Mouse (Mus musculus) urinary bladder, adult 18-20 months (tissue): ENCODE data around the gene Chil5.
A peak's percentile ranks its signal among the peaks of the same experiment; 100 is the strongest.
"Not testable (repeated sequence)": the region's sequence is repeated elsewhere in the genome, so short reads cannot be mapped to it uniquely, and the experiment has no call there.

Source experiments
- DNase-seq, 2 experiments: peaks; one replicate each; pipeline ENCODE4 v3.0.0; 2022; ENCODE audit warnings: low spot score in 2 of 2, mixed read lengths in 2 of 2

Chil5 gene

GRCm38 (mm10) chr3:106032781-106033180, at the start of gene Chil5:
Chil5 (minus strand) TSS chr3:106032814.
- no peak for DNase-seq

GRCm38 (mm10) chr3:106074824-106075223, 42.2 kb upstream of the Chil5 start:
- no peak for DNase-seq

GRCm38 (mm10) chr3:106070994-106071393, 38.4 kb upstream of the Chil5 start:
- no peak for DNase-seq

DNA sequence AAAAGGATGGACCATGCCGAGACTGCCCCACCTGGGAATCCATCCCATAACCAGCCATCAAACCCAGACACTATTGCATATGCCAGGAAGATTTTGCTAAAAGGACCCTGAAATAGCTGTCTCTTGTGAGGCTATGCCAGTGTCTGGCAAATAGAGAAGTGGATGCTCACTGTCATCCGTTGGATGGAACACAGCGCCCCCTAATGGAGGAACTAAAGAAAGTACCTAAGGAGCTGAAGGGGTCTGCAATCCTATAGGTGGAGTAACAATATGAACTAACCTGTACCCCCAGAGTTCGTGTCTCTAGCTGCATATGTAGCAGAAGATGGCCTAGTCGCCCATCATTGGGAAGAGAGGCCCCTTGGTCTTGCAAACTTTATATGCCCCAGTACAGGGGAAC, 35.1 kb upstream of the Chil5 start:
- not testable (repeated sequence) for DNase-seq

DNA sequence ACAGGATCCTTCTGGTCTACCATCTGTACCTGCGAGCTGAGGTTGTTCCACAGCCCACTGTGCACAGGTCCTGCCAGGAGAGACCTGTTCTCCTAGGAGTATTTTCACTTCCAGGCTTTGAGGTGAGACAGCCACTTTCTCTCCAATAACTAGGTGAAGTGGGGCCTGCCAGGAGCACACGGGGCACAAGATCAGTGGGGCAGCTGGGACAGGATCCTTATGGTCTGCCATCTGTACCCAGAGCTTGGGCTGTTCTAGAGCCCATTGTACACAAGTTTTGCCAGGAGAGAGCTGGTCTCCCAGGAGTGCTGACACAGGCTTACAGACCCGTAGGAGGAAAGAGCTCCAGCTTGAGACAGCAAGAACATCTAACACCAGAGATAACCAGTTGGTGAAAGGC, 25.4 kb upstream of the Chil5 start:
- no peak for DNase-seq

DNA sequence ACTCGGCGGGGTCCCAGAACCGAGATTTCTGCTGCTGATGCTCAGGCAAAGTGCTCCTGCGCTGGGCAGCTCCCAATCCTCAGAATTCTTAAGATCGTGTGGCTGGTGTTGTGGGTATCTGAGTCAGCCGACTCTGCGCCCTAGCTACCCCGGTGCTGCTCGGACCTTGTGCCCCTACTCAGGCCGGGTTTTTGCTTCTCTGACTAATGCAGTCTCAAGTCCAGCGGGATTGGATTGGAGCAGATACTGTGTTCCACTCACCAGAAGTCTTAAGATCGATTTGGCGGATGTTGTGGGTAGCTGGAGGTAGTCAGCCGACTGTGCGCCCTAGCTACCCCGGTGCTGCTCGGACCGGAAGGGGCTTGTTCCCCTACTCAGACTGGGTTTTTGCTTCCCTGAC, 19.3 kb upstream of the Chil5 start:
- no peak for DNase-seq

GRCm38 (mm10) chr3:106040306-106040705, 7.7 kb upstream of the Chil5 start:
- no peak for DNase-seq

- DNase-seq, result no peak
Measured at GRCm38 (mm10) chr3:106024135-106024534, 8.5 kb downstream of the Chil5 start.

GRCm38 (mm10) chr3:106021840-106022239, 10.8 kb downstream of the Chil5 start:
- DNase-seq, result no peak

- no peak for DNase-seq
Measured at GRCm38 (mm10) chr3:106014546-106014945, 18.1 kb downstream of the Chil5 start, which contains the start of gene Pifo. Pifo (minus strand) TSS chr3:106014646.

- DNase-seq, result not testable (repeated sequence)
Measured at GRCm38 (mm10) chr3:106003360-106003759, 29.3 kb downstream of the Chil5 start.

DNA sequence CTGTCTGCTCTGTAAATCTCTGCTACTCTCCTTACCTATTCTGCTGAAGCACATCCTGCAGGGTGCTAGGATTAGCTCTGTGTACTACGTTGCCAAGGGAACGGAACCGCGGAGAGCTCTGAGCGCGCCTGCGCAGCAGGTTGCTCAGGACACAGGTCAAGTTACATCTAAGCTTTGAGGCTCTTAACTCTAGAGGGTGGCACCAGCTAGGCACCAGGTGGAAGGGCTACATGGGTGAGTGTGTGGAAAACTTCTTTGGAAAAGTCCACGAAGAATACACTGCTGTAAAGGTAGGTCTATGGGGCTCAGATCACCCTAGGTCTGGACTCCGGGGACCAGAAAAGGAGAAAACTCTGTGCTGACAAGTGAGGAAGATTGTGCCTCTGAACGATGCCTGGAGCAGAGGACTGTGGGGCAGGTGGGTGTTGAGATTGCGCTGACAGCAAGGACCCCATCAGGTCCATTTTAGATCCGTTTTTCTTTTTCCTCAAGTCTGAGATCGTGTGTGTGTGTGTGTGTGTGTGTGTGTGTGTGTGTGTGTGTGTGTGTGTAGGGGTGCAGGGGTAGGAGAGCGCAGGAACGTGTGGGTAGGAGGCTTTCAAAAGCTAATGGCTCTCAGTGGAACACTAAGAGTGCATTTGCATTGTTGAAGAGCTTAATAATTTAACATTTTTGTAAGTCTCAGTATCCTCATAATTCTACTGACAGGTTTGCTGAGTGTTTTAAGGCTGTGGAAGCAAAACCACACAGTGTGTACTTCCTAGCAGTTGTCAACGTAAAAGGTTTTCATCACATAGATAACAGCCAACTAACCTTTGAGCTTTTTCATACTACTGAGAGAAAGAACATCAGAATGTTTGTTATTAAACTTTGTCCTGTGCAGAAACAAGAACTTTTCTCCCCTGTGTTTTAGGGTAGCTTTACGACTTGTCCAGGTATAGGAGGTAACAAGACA, 30.9 kb downstream of the Chil5 start:
- DNase-seq, result no peak

DNA sequence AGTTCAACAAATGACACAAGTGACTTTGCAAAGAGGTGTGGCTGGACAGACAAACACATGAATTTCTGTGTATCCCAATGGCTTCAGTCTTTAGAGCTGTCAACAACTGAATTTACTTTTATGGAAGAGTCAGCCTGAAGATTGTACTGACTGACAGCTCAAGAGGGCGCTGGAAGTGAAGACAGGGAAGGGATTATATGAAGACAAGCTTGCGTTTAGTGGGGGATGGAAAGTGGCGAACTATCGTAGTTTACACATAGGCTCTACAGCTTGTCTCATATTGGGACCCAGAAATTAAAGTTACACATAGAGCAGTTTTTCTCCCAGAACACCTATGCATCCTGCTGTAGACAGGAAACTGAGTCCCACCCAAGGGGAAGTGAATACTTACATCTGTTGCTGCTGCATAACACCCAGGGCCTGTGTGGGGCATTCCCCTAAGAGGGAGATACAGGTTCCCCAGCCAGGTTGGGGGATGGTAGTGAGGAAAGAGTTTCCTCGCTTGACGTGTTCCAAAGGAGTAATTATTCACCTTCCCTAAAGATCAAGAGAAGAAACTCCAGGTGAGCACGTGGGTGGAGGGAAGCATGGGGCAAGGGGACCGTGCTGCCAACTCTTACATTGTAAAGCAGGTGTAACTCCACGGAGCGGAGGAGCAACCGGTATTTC, 31.8 kb downstream of the Chil5 start:
- DNase-seq, result no peak

- no peak for DNase-seq
Measured at GRCm38 (mm10) chr3:105994730-105995129, 37.9 kb downstream of the Chil5 start.

DNA sequence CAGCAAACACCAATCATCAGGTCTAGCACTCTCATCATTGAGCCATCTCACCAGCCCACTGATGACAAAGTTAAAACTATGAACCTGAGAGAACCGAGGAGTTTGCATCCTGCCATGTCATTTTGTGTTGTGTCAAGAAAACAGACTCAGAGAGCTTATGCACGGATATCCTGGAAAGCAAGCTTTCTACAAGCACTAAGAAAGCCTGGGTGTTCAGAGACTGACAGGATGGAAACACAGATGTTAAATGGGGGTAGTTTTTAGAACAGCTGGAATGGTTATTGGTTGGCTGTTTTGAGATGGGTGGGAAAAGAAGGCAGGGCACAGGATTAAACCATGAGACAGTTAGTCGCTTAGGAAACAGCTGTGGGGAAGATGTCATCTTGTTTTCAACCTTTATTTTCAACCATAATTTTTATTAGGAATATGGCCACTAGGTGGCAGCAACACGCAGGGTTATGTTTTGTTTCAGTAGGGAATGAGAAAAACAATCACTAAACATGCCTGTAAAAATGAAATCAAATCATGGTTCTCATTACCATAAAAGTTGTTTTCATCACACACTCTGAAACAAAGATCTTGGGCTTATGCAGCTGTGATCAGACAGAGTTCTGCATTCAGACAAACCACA, 40.8 kb downstream of the Chil5 start:
- DNase-seq, result peak in 1 of 2 experiments; percentile 18

DNA sequence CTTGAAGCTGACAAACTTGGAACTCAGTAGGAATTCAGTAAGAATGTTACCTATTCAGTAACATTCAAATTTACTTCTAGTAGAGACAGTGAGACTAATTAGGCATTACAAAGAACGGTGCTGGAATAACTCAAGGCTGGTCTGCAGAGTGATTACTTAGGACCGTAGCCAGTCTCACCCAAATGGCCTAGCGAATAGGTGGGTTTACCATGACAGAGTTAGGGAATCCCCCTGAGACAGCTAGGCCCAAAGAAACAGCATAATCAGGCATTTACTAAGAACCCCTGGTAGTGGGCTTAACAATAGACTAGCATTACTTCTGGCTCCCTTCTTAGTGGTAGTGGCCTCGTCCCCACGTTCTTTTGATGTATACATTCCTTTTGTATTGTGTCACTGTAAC, 43.0 kb downstream of the Chil5 start:
- DNase-seq, result not testable (repeated sequence)

DNA sequence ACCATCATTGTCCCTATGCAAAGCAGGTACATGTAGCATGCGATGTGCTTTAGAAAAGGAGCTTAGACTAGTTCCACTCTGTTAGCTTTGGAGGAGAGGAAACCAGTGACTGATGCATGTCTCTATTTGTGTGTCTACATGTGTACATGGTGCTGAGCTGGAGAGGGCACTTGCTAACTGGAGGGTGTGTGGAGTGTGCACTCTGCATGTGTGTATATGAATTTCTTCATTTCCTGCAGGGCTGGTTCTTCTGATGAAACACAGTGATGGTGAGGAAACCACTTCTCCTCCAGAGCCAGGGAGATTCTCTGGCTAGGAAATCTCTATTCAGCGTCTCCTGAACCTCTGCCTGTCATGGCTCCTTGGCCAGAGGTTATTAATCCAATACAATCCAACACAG, 58.4 kb downstream of the Chil5 start:
- DNase-seq, result no peak

DNA sequence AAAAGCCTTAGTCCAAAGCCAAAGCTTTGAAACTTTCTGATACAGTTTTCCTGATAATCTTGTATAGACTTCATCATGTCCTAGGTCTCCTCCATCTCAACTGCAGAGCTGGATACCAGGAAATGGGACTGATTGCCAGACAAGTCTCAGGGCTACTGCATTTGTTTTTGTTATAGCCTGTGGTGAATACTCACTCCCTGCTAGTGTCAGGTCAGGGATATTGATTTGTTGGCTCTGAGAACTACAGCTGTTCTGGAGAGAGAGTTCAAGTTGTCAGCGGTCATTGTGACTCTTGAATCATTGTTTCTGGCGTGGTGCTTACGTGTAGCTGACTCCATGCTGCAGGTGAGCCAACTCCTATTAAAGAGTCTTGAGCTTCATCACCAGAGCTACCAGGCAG, 59.2 kb downstream of the Chil5 start, which contains the start of gene Ovgp1:
Ovgp1 (plus strand) TSS at position 301 of the 400 bp plus-strand sequence.
- no peak for DNase-seq

DNA sequence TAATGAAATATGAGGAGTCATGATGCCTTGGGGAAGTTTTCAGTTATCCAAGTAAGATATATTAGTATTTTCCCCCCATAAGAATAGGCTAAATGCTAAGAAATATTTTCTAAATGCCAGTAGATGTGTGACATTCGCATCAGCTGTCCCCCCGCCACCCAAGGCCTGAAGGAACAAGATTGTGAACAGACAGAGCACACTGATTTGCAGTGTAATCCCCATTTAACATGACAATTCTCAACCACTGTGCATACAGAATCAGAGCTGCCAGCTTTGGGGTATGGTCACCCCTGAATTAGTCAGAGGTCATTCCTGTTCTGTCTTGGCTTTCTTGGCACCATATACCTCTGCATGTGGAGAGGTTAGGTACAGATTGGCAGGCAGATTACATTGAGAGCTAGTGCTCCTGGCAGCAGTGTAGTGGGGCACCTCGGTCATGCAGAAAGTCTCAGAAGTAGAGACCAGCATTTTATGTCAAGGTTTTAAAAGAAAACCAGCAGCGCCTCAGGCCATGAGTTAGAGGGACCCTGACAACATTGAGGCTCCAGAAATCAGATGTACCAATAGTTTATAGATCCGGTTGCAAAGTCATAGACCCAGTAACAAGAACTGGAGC, 60.7 kb downstream of the Chil5 start:
- no peak for DNase-seq
